Mouse (Mus musculus): ENCODE measurements at regions not wholly inside any gene's neighbourhood (a gene's known extent, or its start where the extent isn't known, plus 50 kb on each side); places are given as distances from the start of the nearest gene placed in this dataset.

- Histone ChIP-seq H3K27me3 (ENCODE audit: control insufficient read depth, insufficient read depth, low read length) (no peaks in the 10 kb centered on the region), H3K4me1 (ENCODE audit: control insufficient read depth, insufficient read depth, low read length) (peaks cover 5% of the 10 kb centered on the region; the same call in 1 of the 2 replicates), H3K4me3 (ENCODE audit: low read depth, low read length) (no peak overlapping the region), H3K36me3 (ENCODE audit: control insufficient read depth, insufficient read depth, low read length) (no peaks in the 10 kb centered on the region), H3K4me2 (ENCODE audit: low read depth, severe bottlenecking) (no peak overlapping the region), H3K9me3 (ENCODE audit: control insufficient read depth, low read length) (no peaks in the 10 kb centered on the region), H3K9ac (ENCODE audit: low read length) (no peak overlapping the region), H3K27ac (replicated peaks; ENCODE audit: low read depth, low read length) (no peak overlapping the region)
- 64% methylated on average over 13 of the region's 13 CpGs for WGBS
- DNase-seq (ENCODE audit: low spot score) = no peak
- no peak for ATAC-seq (ENCODE audit: insufficient number of reproducible peaks, low FRiP score, low TSS enrichment, low read depth)
Observed at GRCm38 (mm10) chr4:124396566-124397283, 213.9 kb downstream of the 3100002H09Rik start.

- no peak overlapping the region for H3K4me2 ChIP-seq (ENCODE audit: low read depth, severe bottlenecking)
- H3K27me3 ChIP-seq (ENCODE audit: control insufficient read depth, insufficient read depth, low read length) = no peaks in the 10 kb centered on the region
- H3K9me3 ChIP-seq (ENCODE audit: control insufficient read depth, low read length) = no peaks in the 10 kb centered on the region
- 76% methylated on average over 7 of the region's 7 CpGs for WGBS
- H3K4me3 ChIP-seq (ENCODE audit: low read depth, low read length) = no peak overlapping the region
- H3K4me1 ChIP-seq (ENCODE audit: control insufficient read depth, insufficient read depth, low read length) = peaks cover 4% of the 10 kb centered on the region; the same call in 1 of the 2 replicates
- H3K9ac ChIP-seq (ENCODE audit: low read length) = no peak overlapping the region
- H3K36me3 ChIP-seq (ENCODE audit: control insufficient read depth, insufficient read depth, low read length) = no peaks in the 10 kb centered on the region
- DNase-seq (ENCODE audit: low spot score) (no peak), ATAC-seq (ENCODE audit: insufficient number of reproducible peaks, low FRiP score, low TSS enrichment, low read depth) (no peak)
- no peak overlapping the region for H3K27ac ChIP-seq (replicated peaks; ENCODE audit: low read depth, low read length)
Observed at GRCm38 (mm10) chr4:124395966-124396395, 214.6 kb downstream of the 3100002H09Rik start.

- Histone ChIP-seq H3K27me3 (ENCODE audit: control insufficient read depth, insufficient read depth, low read length) (no peaks in the 10 kb centered on the region), H3K27ac (replicated peaks; ENCODE audit: low read depth, low read length) (no peak overlapping the region), H3K4me3 (ENCODE audit: low read depth, low read length) (no peak overlapping the region), H3K9me3 (ENCODE audit: control insufficient read depth, low read length) (no peaks in the 10 kb centered on the region), H3K4me1 (ENCODE audit: control insufficient read depth, insufficient read depth, low read length) (peaks cover 4% of the 10 kb centered on the region; the same call in 1 of the 2 replicates), H3K9ac (ENCODE audit: low read length) (no peak overlapping the region), H3K36me3 (ENCODE audit: control insufficient read depth, insufficient read depth, low read length) (no peaks in the 10 kb centered on the region), H3K4me2 (ENCODE audit: low read depth, severe bottlenecking) (no peak overlapping the region)
- WGBS = 51% methylated on average over 14 of the region's 14 CpGs
- DNase-seq (ENCODE audit: low spot score) (no peak), ATAC-seq (ENCODE audit: insufficient number of reproducible peaks, low FRiP score, low TSS enrichment, low read depth) (no peak)
Observed at GRCm38 (mm10) chr4:124395069-124395965, 215.3 kb downstream of the 3100002H09Rik start.

- no peak for ATAC-seq (ENCODE audit: insufficient number of reproducible peaks, low FRiP score, low TSS enrichment, low read depth)
- Histone ChIP-seq H3K4me1 (ENCODE audit: control insufficient read depth, insufficient read depth, low read length) (peaks cover 4% of the 10 kb centered on the region; the same call in 1 of the 2 replicates), H3K9me3 (ENCODE audit: control insufficient read depth, low read length) (no peaks in the 10 kb centered on the region), H3K27me3 (ENCODE audit: control insufficient read depth, insufficient read depth, low read length) (no peaks in the 10 kb centered on the region), H3K4me2 (ENCODE audit: low read depth, severe bottlenecking) (no peak overlapping the region), H3K27ac (replicated peaks; ENCODE audit: low read depth, low read length) (no peak overlapping the region), H3K4me3 (ENCODE audit: low read depth, low read length) (no peak overlapping the region), H3K9ac (ENCODE audit: low read length) (no peak overlapping the region), H3K36me3 (ENCODE audit: control insufficient read depth, insufficient read depth, low read length) (no peaks in the 10 kb centered on the region)
- no peak for DNase-seq (ENCODE audit: low spot score)
- 55% methylated on average over 10 of the region's 10 CpGs for WGBS
Observed at GRCm38 (mm10) chr4:124393595-124393994, 217.0 kb downstream of the 3100002H09Rik start.

GRCm38 (mm10) chr4:124389067-124389466, 221.5 kb downstream of the 3100002H09Rik start:
- DNase-seq (ENCODE audit: low spot score) (no peak), ATAC-seq (ENCODE audit: insufficient number of reproducible peaks, low FRiP score, low TSS enrichment, low read depth) (no peak)
- WGBS = 77% methylated on average over 10 of the region's 10 CpGs
- no peak overlapping the region for H3K4me3 ChIP-seq (ENCODE audit: low read depth, low read length)
- no peak overlapping the region for H3K9ac ChIP-seq (ENCODE audit: low read length)
- H3K4me1 ChIP-seq (ENCODE audit: control insufficient read depth, insufficient read depth, low read length) = no peaks in the 10 kb centered on the region; the same call in 1 of the 2 replicates
- H3K4me2 ChIP-seq (ENCODE audit: low read depth, severe bottlenecking) = no peak overlapping the region
- H3K36me3 ChIP-seq (ENCODE audit: control insufficient read depth, insufficient read depth, low read length) = no peaks in the 10 kb centered on the region
- H3K27ac ChIP-seq (replicated peaks; ENCODE audit: low read depth, low read length) = no peak overlapping the region
- no peaks in the 10 kb centered on the region for H3K27me3 ChIP-seq (ENCODE audit: control insufficient read depth, insufficient read depth, low read length)
- no peaks in the 10 kb centered on the region for H3K9me3 ChIP-seq (ENCODE audit: control insufficient read depth, low read length)

- H3K36me3 ChIP-seq (ENCODE audit: control insufficient read depth, insufficient read depth, low read length) = no peaks in the 10 kb centered on the region
- no peak overlapping the region for H3K4me2 ChIP-seq (ENCODE audit: low read depth, severe bottlenecking)
- no peak overlapping the region for H3K27ac ChIP-seq (replicated peaks; ENCODE audit: low read depth, low read length)
- DNase-seq (ENCODE audit: low spot score) = no peak
- WGBS = 72% methylated on average over 11 of the region's 11 CpGs
- no peak overlapping the region for H3K9ac ChIP-seq (ENCODE audit: low read length)
- ATAC-seq (ENCODE audit: insufficient number of reproducible peaks, low FRiP score, low TSS enrichment, low read depth) = no peak
- H3K4me3 ChIP-seq (ENCODE audit: low read depth, low read length) = no peak overlapping the region
- H3K4me1 ChIP-seq (ENCODE audit: control insufficient read depth, insufficient read depth, low read length) = 0 out of 2 replicates have a peak, but pooled peaks cover 2% of the 10 kb centered on the region
- no peaks in the 10 kb centered on the region for H3K27me3 ChIP-seq (ENCODE audit: control insufficient read depth, insufficient read depth, low read length)
- H3K9me3 ChIP-seq (ENCODE audit: control insufficient read depth, low read length) = no peaks in the 10 kb centered on the region
Observed at GRCm38 (mm10) chr4:124385106-124386055, 225.2 kb downstream of the 3100002H09Rik start.

GRCm38 (mm10) chr4:124376504-124376903, 234.1 kb downstream of the 3100002H09Rik start:
- ATAC-seq (ENCODE audit: insufficient number of reproducible peaks, low FRiP score, low TSS enrichment, low read depth) (no peak), DNase-seq (ENCODE audit: low spot score) (no peak)
- Histone ChIP-seq H3K36me3 (ENCODE audit: control insufficient read depth, insufficient read depth, low read length) (no peaks in the 10 kb centered on the region), H3K27me3 (ENCODE audit: control insufficient read depth, insufficient read depth, low read length) (no peaks in the 10 kb centered on the region), H3K27ac (replicated peaks; ENCODE audit: low read depth, low read length) (no peak overlapping the region), H3K9me3 (ENCODE audit: control insufficient read depth, low read length) (no peaks in the 10 kb centered on the region), H3K9ac (ENCODE audit: low read length) (no peak overlapping the region), H3K4me3 (ENCODE audit: low read depth, low read length) (no peak overlapping the region), H3K4me1 (ENCODE audit: control insufficient read depth, insufficient read depth, low read length) (0 out of 2 replicates have a peak, but pooled peaks cover 2% of the 10 kb centered on the region), H3K4me2 (ENCODE audit: low read depth, severe bottlenecking) (no peak overlapping the region)
- 71% methylated on average over 5 of the region's 5 CpGs for WGBS

- 78% methylated on average over 6 of the region's 6 CpGs for WGBS
- Histone ChIP-seq H3K9me3 (ENCODE audit: control insufficient read depth, low read length) (no peaks in the 10 kb centered on the region), H3K9ac (ENCODE audit: low read length) (no peak overlapping the region), H3K4me2 (ENCODE audit: low read depth, severe bottlenecking) (no peak overlapping the region), H3K27ac (replicated peaks; ENCODE audit: low read depth, low read length) (no peak overlapping the region), H3K4me1 (ENCODE audit: control insufficient read depth, insufficient read depth, low read length) (no peaks in the 10 kb centered on the region), H3K36me3 (ENCODE audit: control insufficient read depth, insufficient read depth, low read length) (no peaks in the 10 kb centered on the region), H3K27me3 (ENCODE audit: control insufficient read depth, insufficient read depth, low read length) (no peaks in the 10 kb centered on the region), H3K4me3 (ENCODE audit: low read depth, low read length) (no peak overlapping the region)
- DNase-seq (ENCODE audit: low spot score) = no peak
- ATAC-seq (ENCODE audit: insufficient number of reproducible peaks, low FRiP score, low TSS enrichment, low read depth) = no peak
Observed at GRCm38 (mm10) chr4:124375581-124375980, 235.0 kb downstream of the 3100002H09Rik start.

Data from limb, embryonic 11.5 days (tissue).